Mouse (Mus musculus): ENCODE results near the gene Sult2a8.

DNA sequence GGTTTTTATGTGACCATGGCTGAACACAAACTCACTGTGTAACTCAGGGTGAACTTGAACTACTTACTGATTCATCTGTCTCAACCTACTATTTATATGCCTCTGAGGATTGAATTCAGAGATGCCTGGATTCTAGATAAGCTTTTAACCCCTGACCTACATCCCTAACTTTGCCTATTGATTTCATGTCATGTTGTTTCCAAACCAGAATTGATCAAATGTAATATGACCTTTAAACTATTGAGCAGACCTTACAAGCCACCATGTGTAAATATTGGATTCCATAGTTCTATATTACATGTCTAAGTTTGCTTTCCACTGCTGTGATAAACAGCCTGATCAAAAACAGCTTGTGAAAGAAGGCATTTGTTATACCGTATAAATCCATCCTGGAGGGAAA, 8.1 kb downstream of the Sult2a8 start:
- TF ChIP-seq USF1 (IDR thresholded peaks at IDR 0.05; ENCODE audit: low read depth) (no peak), CTCF (IDR thresholded peaks at IDR 0.05; ENCODE audit: control insufficient read depth, insufficient read depth, insufficient read length) (no peak)

Data from C2C12 (cell line).